Mouse (Mus musculus) E14TG2a.4 (cell line): Measurements from ENCODE around the gene Twf2.
A peak's percentile ranks its signal among the peaks of the same experiment; 100 is the strongest.
"Not testable (repeated sequence)": the region's sequence is repeated elsewhere in the genome, so short reads cannot be mapped to it uniquely, and the experiment has no call there.

Experiments used
- H3K27me3 ChIP-seq: 2 replicates; pipeline ENCODE4 v1.6.1; 2014; ENCODE audit warnings: low read length, control low read depth; ENCODE audit not compliant: insufficient read depth
- H3K36me3 ChIP-seq: 2 replicates; pipeline ENCODE4 v1.6.1; 2014; ENCODE audit warnings: low read length, control low read depth; ENCODE audit not compliant: insufficient read depth
- H3K4me1 ChIP-seq: replicated peaks from 2 replicates; pipeline ENCODE4 v1.6.1; 2014; ENCODE audit warnings: low read depth, low read length, control low read depth
- H3K4me3 ChIP-seq: replicated peaks from 2 replicates; pipeline ENCODE4 v1.5.1; 2014; ENCODE audit warnings: mild to moderate bottlenecking, low read length
- H3K9me3 ChIP-seq: 2 replicates; pipeline ENCODE4 v1.6.1; 2014; ENCODE audit warnings: low read length, control low read depth
- CTCF ChIP-seq: conservative IDR thresholded peaks from 2 replicates; pipeline ENCODE4 v1.5.1; 2014; ENCODE audit warnings: low read length
- NANOG ChIP-seq: IDR thresholded peaks from 2 replicates; pipeline ENCODE4 v1.6.1; 2014; ENCODE audit warnings: borderline replicate concordance, low read length, mixed read lengths
- POU5F1 ChIP-seq: IDR thresholded peaks from 2 replicates; pipeline ENCODE4 v1.6.1; 2014; ENCODE audit warnings: low read length, borderline replicate concordance

Twf2 gene

DNA sequence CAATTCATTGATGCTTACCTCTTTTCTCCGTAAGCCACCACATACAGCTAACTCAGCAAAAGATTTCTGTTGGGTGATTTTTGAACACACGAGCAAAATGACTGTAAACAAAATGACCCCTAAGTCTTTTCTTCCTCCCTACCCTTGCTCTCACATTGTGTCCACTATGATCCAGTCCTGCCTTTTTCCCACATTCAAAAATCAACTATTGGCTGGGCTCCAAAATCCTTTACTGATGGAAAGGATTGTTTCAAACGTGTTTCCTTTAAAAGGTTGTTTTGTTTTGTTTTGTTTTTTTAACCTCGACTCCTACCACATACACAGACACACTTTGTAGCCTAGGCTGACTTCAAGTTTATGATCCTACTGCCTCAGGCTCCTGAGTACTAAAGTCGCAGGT lies 42.5 kb upstream of the Twf2 start:
- Histone ChIP-seq H3K36me3 (peaks cover 9% of the 10 kb centered on the region), H3K4me3 (peak overlapping the region; percentile 82), H3K27me3 (no peaks in the 10 kb centered on the region), H3K4me1 (peaks cover 61% of the 10 kb centered on the region), H3K9me3 (no peaks in the 10 kb centered on the region)
- TF ChIP-seq NANOG (no peak), CTCF (no peak), POU5F1 (no peak)

DNA sequence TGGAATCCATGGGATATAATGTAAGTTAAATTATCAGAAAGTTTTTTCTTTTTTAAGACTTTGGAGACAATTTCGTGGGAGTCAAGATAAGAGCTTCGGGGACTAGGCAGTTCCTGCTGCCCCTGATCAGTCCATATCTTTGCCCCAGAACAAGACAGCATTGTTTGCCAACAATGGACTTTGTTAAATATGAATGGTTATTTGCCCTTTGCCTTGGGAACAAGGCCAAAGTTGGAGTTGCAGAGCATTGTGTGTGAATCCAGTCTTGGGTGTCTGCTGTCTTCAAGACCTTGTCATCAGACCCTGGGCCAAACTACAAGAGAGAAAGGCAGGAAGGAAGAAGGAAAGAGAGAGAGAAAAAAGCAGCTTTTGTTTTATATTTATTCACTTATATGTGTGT lies 36.2 kb upstream of the Twf2 start:
- Histone ChIP-seq H3K27me3 (no peaks in the 10 kb centered on the region), H3K9me3 (no peaks in the 10 kb centered on the region), H3K36me3 (no peaks in the 10 kb centered on the region)

DNA sequence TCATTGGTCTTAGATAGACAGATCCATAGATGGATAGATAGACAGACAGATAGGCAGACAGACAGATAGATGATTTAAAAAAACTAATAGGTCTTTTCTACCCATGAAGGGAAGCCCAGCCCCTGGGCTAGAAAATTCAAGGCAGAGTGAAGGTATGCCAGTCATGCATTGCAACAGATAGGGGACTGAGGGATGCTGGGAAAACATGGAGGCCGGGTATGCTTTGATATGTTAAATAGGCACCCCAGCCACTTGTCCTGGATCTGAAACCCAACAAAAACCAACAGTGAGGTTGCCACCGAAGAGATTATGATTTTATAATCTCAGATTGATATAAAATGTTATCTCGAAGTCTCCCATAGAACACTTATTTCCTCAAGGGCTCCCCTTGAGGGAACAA lies 35.7 kb upstream of the Twf2 start:
- Histone ChIP-seq H3K4me1 (peaks cover 56% of the 10 kb centered on the region), H3K4me3 (no peak overlapping the region; the same call in 1 of the 2 replicates), H3K27me3 (no peaks in the 10 kb centered on the region), H3K36me3 (no peaks in the 10 kb centered on the region), H3K9me3 (no peaks in the 10 kb centered on the region)
- TF ChIP-seq NANOG: no peak
- no peak for TF ChIP-seq POU5F1
- TF ChIP-seq CTCF: no peak

More for the DNA sequence above, 36.2 kb upstream of the Twf2 start:
- TF ChIP-seq POU5F1 (no peak), CTCF (no peak), NANOG (no peak)
- H3K4me3 ChIP-seq: no peak overlapping the region; the same call in 1 of the 2 replicates
- H3K4me1 ChIP-seq: peaks cover 56% of the 10 kb centered on the region

DNA sequence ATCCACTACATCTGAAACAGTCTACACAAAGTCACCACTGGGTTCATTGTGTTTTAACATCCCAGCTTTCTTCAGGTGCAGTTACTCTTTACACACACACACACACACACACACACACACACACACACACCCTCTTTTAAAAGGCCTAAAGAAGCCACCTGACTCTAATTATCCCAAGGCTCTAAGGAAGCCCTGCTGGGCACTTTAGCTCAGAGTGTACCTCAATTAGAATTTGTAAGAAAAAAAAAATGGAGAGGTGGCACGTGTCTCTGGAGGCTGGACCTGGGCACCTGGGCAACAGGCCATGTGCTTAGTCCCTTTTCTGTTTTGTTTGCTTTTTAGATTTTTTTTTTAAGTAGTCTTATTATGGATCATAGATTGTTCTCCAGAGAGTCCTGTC lies 35.2 kb upstream of the Twf2 start:
- Histone ChIP-seq H3K27me3 (no peaks in the 10 kb centered on the region), H3K9me3 (no peaks in the 10 kb centered on the region), H3K4me3 (no peak overlapping the region), H3K4me1 (peaks cover 56% of the 10 kb centered on the region), H3K36me3 (0 out of 2 replicates have a peak, but pooled peaks cover 2% of the 10 kb centered on the region)
- TF ChIP-seq NANOG: no peak
- TF ChIP-seq POU5F1: no peak
- TF ChIP-seq CTCF: no peak

DNA sequence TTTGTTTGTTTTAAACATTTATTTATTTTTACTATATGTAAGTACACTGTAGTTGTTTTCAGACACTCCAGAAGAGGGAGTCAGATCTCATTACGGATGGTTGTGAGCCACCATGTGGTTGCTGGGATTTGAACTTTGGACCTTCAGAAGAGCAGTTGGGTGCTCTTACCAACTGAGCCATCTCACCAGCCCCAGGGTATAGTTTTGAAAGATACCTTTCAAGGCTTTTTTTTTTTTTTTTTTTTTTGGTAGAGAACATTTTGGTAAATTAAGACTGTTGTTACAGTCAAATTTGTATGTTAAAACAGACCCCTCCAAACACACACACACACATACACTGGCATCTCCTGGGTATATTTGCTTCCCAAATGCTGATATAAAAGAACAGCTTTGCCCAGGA lies 33.9 kb upstream of the Twf2 start:
- Histone ChIP-seq H3K4me1 (peaks cover 63% of the 10 kb centered on the region), H3K36me3 (peaks cover 15% of the 10 kb centered on the region)
- not testable (repeated sequence) for H3K4me3 ChIP-seq, H3K27me3 ChIP-seq, H3K9me3 ChIP-seq

DNA sequence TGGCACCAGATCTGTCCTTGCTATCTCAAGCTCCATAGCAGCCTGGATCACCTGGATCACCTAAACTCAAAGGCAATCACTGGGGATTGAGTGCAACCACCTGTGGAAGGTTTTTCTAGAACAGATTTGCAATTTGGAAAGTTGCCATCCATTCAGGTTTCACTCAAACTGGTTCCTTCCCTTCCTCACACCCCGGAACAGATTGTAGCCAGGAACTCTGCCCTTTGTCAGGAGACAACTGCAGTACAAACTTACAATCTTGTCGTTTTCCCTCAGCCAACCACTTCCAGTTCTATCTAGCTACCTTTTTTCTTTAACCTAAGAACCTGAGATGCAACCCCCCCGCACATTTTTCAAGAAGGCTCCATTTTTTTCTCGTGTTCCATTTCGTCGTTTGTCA lies 33.0 kb upstream of the Twf2 start:
- H3K4me1 ChIP-seq: peaks cover 68% of the 10 kb centered on the region
- peaks cover 23% of the 10 kb centered on the region for H3K36me3 ChIP-seq
- no peaks in the 10 kb centered on the region for H3K9me3 ChIP-seq
- peak overlapping the region; percentile 95 for H3K4me3 ChIP-seq
- H3K27me3 ChIP-seq: no peaks in the 10 kb centered on the region
- no peak for TF ChIP-seq NANOG
- no peak for TF ChIP-seq POU5F1
- no peak for TF ChIP-seq CTCF

DNA sequence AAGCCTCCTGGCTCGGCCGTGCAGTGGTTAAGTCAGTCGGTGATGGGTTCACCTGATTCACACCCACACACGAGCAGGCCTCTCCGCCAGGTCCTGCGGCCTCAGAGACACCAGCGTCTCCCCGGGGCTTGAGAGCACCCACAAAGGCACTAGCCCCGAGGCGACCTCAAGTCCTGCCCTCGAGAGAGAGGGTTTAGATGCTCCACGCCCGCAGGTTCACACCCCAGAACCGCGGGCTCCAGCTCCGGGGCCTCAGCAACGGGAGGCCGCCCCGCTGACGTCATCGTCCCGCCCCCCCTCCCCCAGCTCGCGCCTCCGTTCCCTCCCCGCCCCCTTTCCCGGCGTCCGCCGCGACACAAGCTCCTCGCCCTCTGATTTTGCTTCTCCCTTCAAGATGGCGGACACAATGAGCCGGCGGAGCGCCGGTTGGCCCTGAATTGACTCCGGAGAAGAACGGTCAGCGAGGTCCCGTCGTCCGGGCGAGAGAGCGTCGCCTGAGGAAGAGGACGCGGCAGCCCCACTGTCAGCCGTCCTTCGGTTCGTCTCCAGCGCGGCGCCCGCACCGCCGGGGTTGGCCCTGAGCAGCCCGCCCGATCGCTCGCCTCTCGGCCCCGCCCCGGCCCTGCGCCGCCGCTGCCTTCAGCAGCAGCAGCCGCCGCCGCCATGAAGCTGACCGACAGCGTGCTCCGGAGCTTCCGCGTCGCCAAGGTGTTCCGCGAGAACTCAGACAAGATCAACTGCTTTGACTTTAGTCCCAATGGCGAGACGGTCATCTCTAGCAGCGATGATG lies 32.2 kb upstream of the Twf2 start, which contains the start of gene Wdr82:
TSS of gene Wdr82 (plus strand) at position 373 of the 790 bp plus-strand sequence.
- Histone ChIP-seq H3K9me3 (no peaks in the 10 kb centered on the region), H3K4me1 (peaks cover 68% of the 10 kb centered on the region), H3K36me3 (peaks cover 31% of the 10 kb centered on the region), H3K27me3 (no peaks in the 10 kb centered on the region), H3K4me3 (peak within 1 kb of the TSS; percentile 95)
- no peak for TF ChIP-seq POU5F1

DNA sequence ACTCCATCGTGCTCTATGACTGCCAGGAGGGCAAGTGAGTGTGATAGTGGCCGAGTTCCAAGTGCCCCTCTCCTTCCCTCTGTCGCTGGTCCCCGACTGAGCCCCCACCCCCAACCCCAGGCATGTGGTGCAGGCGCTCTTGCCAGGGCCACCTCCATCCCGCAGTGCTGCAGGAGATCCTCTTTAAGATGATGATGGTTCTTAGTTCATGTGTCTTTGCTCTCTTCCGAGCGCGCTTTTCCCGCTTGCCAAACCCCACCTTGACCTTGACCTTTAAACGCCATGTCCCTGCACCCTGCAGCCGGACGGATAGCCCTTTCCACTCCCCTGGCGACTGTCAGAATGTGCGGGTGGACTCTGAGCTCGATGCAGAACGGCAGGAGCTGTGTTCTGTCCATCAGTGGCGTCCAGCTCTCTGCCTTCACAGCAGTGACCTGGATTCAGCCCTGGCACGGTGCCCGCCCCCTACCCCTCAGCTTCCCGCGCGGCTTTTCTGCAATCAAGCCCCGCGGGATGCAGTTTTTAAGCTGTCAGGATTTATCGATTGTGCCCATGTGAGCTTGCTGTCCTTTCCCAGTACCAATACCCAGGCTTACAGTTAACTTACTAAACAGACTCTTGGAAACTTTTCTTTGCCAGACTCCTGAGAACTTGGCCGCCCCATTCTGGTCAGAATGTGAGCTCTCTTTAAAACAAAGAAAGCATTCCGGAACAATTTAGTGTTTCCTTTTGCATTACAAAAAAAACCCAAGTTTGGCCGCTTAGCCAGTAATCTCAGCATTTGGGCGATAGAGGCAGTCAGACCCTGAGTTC lies 31.4 kb upstream of the Twf2 start:
- no peaks in the 10 kb centered on the region for H3K9me3 ChIP-seq

DNA sequence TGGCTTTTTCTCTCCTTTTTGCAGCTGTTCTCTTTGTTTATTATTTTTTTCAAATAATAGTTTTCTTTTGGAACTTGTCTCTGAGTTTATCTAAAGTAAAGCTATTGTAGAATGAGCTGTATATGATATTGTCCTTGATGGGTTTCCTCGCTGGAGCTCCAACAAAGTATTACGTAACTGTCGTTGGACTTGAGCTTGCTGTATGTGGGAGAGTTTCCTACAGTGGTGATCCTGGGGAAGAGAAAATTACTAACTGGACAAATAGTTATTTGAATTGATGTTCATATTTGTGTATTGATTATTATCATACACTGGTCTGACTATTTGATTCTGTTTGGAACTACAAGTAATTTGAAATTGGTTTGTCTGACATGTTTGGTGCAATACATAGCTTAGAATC lies 30.4 kb upstream of the Twf2 start:
- Histone ChIP-seq H3K36me3 (peaks cover 49% of the 10 kb centered on the region), H3K4me1 (peaks cover 71% of the 10 kb centered on the region), H3K9me3 (no peaks in the 10 kb centered on the region), H3K27me3 (no peaks in the 10 kb centered on the region), H3K4me3 (peak overlapping the region; percentile 95)
- TF ChIP-seq NANOG: no peak
- TF ChIP-seq POU5F1: no peak
- TF ChIP-seq CTCF: no peak

More for the DNA sequence above, 31.4 kb upstream of the Twf2 start:
- Histone ChIP-seq H3K4me1 (peaks cover 71% of the 10 kb centered on the region), H3K4me3 (peak overlapping the region; percentile 95), H3K36me3 (peaks cover 39% of the 10 kb centered on the region), H3K27me3 (no peaks in the 10 kb centered on the region)
- TF ChIP-seq POU5F1 (peak; percentile 79), CTCF (no peak), NANOG (peak; percentile 95)
